Comparison of ENCODE assay signal across 20 mouse cellular contexts in genomic region chr2:22914421-22914820, GRCm38 (mm10). TPM values are rescaled to one million over a fixed set of nuclear protein-coding genes. Genes with fewer than 3 reads are reported as not detected.
DNase-seq lines count a peak whose midpoint lies in the region; ATAC-seq and TF ChIP-seq lines count a peak whose summit lies in the region.
"Had no signal": no experiment of that assay in that cellular context is flagged by ENCODE, and none has a peak within 500 bp of the region (broad histone marks: within the 10 kb centered on the region; RNA-seq: fewer than 3 reads in every experiment).

No protein-coding gene starts in this region.

- H3K27ac ChIP-seq in kidney, embryonic 15.5 days: no peak overlapping the region
- H3K27ac ChIP-seq in layer of hippocampus, adult 2 months: peak overlapping the region; percentile 77
- H3K27ac ChIP-seq in hindbrain, postnatal 0 days: no peak overlapping the region
- H3K27ac ChIP-seq in hindbrain, embryonic 11.5 days (ENCODE audit: low read depth, low read length): no peak overlapping the region
- H3K27ac ChIP-seq in liver, embryonic 12.5 days: no peak overlapping the region
- H3K27ac ChIP-seq: embryonic facial prominence, embryonic 13.5 days; forebrain, embryonic 12.5 days; heart, adult 2 months; heart, embryonic 15.5 days had no signal

- H3K4me2 ChIP-seq in kidney, embryonic 15.5 days: no peak overlapping the region
- no peak overlapping the region for H3K4me2 ChIP-seq in hindbrain, postnatal 0 days (ENCODE audit: low read depth, low read length)
- H3K4me2 ChIP-seq in hindbrain, embryonic 11.5 days (replicated peaks; ENCODE audit: low read depth, low read length): no peak overlapping the region
- H3K4me2 ChIP-seq in liver, embryonic 12.5 days: no peak overlapping the region
- H3K4me2 ChIP-seq: embryonic facial prominence, embryonic 13.5 days; forebrain, embryonic 12.5 days; heart, embryonic 11.5 days; heart, embryonic 15.5 days had no signal

- DNase-seq in kidney, adult 18-20 months: peak; percentile 18
- DNase-seq in layer of hippocampus, adult 2 months (ENCODE audit: low spot score in 2 of 2): no peak
- no peak for DNase-seq in layer of hippocampus, postnatal 36 days
- DNase-seq in kidney, postnatal 25 days: peak; percentile 40 to 48
- DNase-seq in hindbrain, postnatal 0 days (ENCODE audit: low spot score): no peak
- DNase-seq in hindbrain, embryonic 11.5 days (ENCODE audit: low spot score): no peak
- DNase-seq: adrenal gland, postnatal 10 days; cerebellum, adult 11 months; cerebellum, adult 8-10 months; cerebellum, postnatal 14 days; gastrocnemius, postnatal 14 days; heart, adult 2 months; heart, postnatal 14 days had no signal

- no peaks in the 10 kb centered on the region for H3K27me3 ChIP-seq in kidney, embryonic 15.5 days
- H3K27me3 ChIP-seq in hindbrain, postnatal 0 days (ENCODE audit: insufficient read depth, low read length): no peaks in the 10 kb centered on the region
- H3K27me3 ChIP-seq in hindbrain, embryonic 11.5 days (ENCODE audit: control insufficient read depth, insufficient read depth, low read length): no peaks in the 10 kb centered on the region
- no peaks in the 10 kb centered on the region for H3K27me3 ChIP-seq in liver, embryonic 12.5 days (replicated peaks)
- H3K27me3 ChIP-seq: embryonic facial prominence, embryonic 13.5 days; forebrain, embryonic 12.5 days; heart, embryonic 15.5 days had no signal

- H3K9me3 ChIP-seq in kidney, embryonic 15.5 days (replicated peaks): no peaks in the 10 kb centered on the region
- no peaks in the 10 kb centered on the region for H3K9me3 ChIP-seq in hindbrain, postnatal 0 days (ENCODE audit: low read length)
- no peaks in the 10 kb centered on the region for H3K9me3 ChIP-seq in hindbrain, embryonic 11.5 days (ENCODE audit: control insufficient read depth, low read length)
- H3K9me3 ChIP-seq in liver, embryonic 12.5 days (replicated peaks): no peaks in the 10 kb centered on the region
- H3K9me3 ChIP-seq: embryonic facial prominence, embryonic 13.5 days; forebrain, embryonic 12.5 days; heart, embryonic 15.5 days had no signal

- H3K4me3 ChIP-seq in kidney, embryonic 15.5 days (replicated peaks): no peak overlapping the region
- no peak overlapping the region for H3K4me3 ChIP-seq in layer of hippocampus, adult 2 months
- H3K4me3 ChIP-seq in hindbrain, postnatal 0 days (ENCODE audit: low read length): no peak overlapping the region
- no peak overlapping the region for H3K4me3 ChIP-seq in hindbrain, embryonic 11.5 days (ENCODE audit: low read depth, low read length)
- no peak overlapping the region for H3K4me3 ChIP-seq in liver, embryonic 12.5 days
- H3K4me3 ChIP-seq: embryonic facial prominence, embryonic 13.5 days; forebrain, embryonic 12.5 days; heart, adult 2 months; heart, embryonic 15.5 days had no signal

- peaks cover 61% of the 10 kb centered on the region for H3K36me3 ChIP-seq in kidney, embryonic 15.5 days
- H3K36me3 ChIP-seq in hindbrain, postnatal 0 days (ENCODE audit: insufficient read depth, low read length): peaks cover 26% of the 10 kb centered on the region; the same call in 1 of the 2 replicates
- H3K36me3 ChIP-seq in hindbrain, embryonic 11.5 days (ENCODE audit: control insufficient read depth, insufficient read depth, low read length): no peaks in the 10 kb centered on the region
- H3K36me3 ChIP-seq in liver, embryonic 12.5 days: peaks cover 89% of the 10 kb centered on the region

- WGBS in kidney, embryonic 15.5 days: 79% methylated on average over 3 of the region's 3 CpGs
- WGBS in hindbrain, postnatal 0 days: 89% methylated on average over 3 of the region's 3 CpGs
- 86% methylated on average over 3 of the region's 3 CpGs for WGBS in hindbrain, embryonic 11.5 days
- 86% methylated on average over 3 of the region's 3 CpGs for WGBS in liver, embryonic 12.5 days (ENCODE audit: insufficient replicate concordance)

- no peaks in the 10 kb centered on the region for H3K4me1 ChIP-seq in kidney, embryonic 15.5 days
- no peaks in the 10 kb centered on the region for H3K4me1 ChIP-seq in hindbrain, postnatal 0 days (ENCODE audit: insufficient read depth, low read length)
- H3K4me1 ChIP-seq in hindbrain, embryonic 11.5 days (replicated peaks; ENCODE audit: control insufficient read depth, insufficient read depth, low read length): no peaks in the 10 kb centered on the region
- H3K4me1 ChIP-seq in liver, embryonic 12.5 days: no peaks in the 10 kb centered on the region
- H3K4me1 ChIP-seq: embryonic facial prominence, embryonic 13.5 days; forebrain, embryonic 12.5 days; heart, embryonic 15.5 days had no signal

- no peak for TF ChIP-seq CTCF in layer of hippocampus, adult 2 months (conservative IDR thresholded peaks at IDR 0.05)
- TF ChIP-seq CTCF in hindbrain, postnatal 0 days (IDR thresholded peaks at IDR 0.05; ENCODE audit: low read depth): no peak

- no peak for ATAC-seq in kidney, embryonic 15.5 days (replicated peaks; ENCODE audit: low FRiP score)
- ATAC-seq in hindbrain, postnatal 0 days: no peak
- no peak for ATAC-seq in hindbrain, embryonic 11.5 days (ENCODE audit: low FRiP score)
- no peak for ATAC-seq in liver, embryonic 12.5 days
- ATAC-seq: forebrain, embryonic 16.5 days had no signal

- H3K9ac ChIP-seq in kidney, embryonic 15.5 days: no peak overlapping the region
- H3K9ac ChIP-seq in hindbrain, postnatal 0 days (replicated peaks; ENCODE audit: low read length): no peak overlapping the region
- H3K9ac ChIP-seq in hindbrain, embryonic 11.5 days (ENCODE audit: low read depth, low read length): no peak overlapping the region
- no peak overlapping the region for H3K9ac ChIP-seq in liver, embryonic 12.5 days
- H3K9ac ChIP-seq: embryonic facial prominence, embryonic 13.5 days; forebrain, embryonic 12.5 days; heart, embryonic 15.5 days had no signal

RNA-seq across cellular contexts. Expression of gene Pdss1, which starts 19.1 kb away (rescaled TPM):
- 23.7 and 24.0 TPM in 2 replicates for polyA plus RNA-seq in kidney, embryonic 15.5 days (2015; fragmentation: Nextera tagmentation; extraction: Ambion mirVana)
- 10 to 100 TPM; 16.2 to 19.9 TPM for total RNA-seq in layer of hippocampus, adult 2 months (2021)
- total RNA-seq in layer of hippocampus, postnatal 36 days (2021): 10 to 100 TPM; 16.5 to 16.9 TPM
- 10.2 and 15.5 TPM in 2 replicates for total RNA-seq in hindbrain, postnatal 0 days (2014; rRNA removed)
- polyA plus RNA-seq in hindbrain, postnatal 0 days (2015; fragmentation: Nextera tagmentation; extraction: Ambion mirVana): 21.1 and 22.5 TPM in 2 replicates
- polyA plus RNA-seq in hindbrain, embryonic 11.5 days (2014; fragmentation: Nextera tagmentation; extraction: Ambion mirVana): 25.5 and 26.9 TPM in 2 replicates
- 21.9 and 22.2 TPM in 2 replicates for polyA plus RNA-seq in liver, embryonic 12.5 days (2016; fragmentation: Nextera tagmentation; extraction: Ambion mirVana)

Comparison
In these comparisons a context has a peak if more than half of its experiments do, and no peak if none do; other contexts are left out.
1. DNase-seq: peak in kidney, adult 18-20 months (single experiment) and kidney, postnatal 25 days (2 of 2); none in layer of hippocampus, adult 2 months (0 of 2), layer of hippocampus, postnatal 36 days (0 of 2), hindbrain, postnatal 0 days (single experiment) and hindbrain, embryonic 11.5 days (single experiment).